Mouse (Mus musculus) left cerebral cortex, adult 6 months (tissue): ENCODE measurements around the gene Olfr1463. TPM values are rescaled to one million over a fixed set of nuclear protein-coding genes. Genes with fewer than 3 reads are reported as not detected.

Experiments used
- long read RNA-seq, 2 experiments: library from polyadenylated mRNA; unstranded; transcript quantifications; one replicate each; pipeline ENCODE4 v2.0.0; 2019 to 2020
- polyA plus RNA-seq: library from polyadenylated mRNA; unstranded; fragments of <200 nt; fragmentation: Nextera tagmentation; gene quantifications from 2 replicates; pipeline ENCODE4 v1.2.3, GENCODE M21; 2021

Olfr1463 gene
- not detected in 2 replicates for polyA plus RNA-seq
- long read RNA-seq, experiment 1: 0 reads
- long read RNA-seq, experiment 2: 0 reads

DNA sequence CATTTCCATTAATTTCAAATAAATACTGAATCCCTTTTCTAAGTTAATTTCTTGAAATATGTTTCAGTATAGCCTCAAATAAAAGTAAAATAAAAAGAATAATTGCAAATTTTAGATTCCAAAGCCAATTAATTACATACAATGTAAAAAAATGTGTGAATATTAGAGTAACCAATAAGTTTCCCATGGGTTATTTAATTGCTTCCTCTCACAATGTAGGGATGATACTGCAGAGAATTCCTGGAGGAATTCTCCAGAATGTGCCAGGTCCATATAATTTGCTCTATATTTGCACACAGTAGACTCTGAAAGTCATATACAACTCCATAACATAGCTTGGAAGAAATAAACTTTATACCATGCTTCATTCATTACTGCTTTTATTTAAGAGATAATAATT, at the start of gene Olfr1463:
Gene Olfr1463, plus strand, starts transcription at position 301 of the 400 bp plus-strand sequence.

DNA sequence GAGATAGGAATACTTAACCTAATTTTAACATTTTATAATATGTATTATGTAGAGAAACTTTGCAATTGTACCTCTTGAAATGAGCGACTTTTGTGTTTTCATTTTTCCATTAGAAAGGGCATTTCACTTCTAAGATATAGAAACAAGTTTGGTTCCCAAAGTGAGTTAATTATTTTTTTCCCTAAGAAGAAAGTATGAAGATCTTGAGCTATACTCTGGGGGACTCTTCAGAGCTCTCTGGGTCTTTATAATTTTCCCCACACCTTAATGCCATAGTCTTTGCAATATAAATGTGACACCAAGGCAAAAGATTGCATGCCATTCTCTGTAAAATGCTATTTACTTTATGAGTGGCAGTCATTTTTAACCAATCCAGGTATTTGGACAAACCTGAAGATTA, 45.7 kb upstream of the Olfr1463 start, which contains the start of gene Olfr1462:
Gene Olfr1462, plus strand, starts transcription at position 301 of the 400 bp plus-strand sequence.

Other genes with a start within 250 kb of the Olfr1463 start
- not detected in 2 replicates for gene Olfr1451, start 236.3 kb upstream of the Olfr1463 start, polyA plus RNA-seq
- not detected in 2 replicates for gene Olfr1453, start 203.0 kb upstream of the Olfr1463 start, polyA plus RNA-seq
- gene Olfr1454, start 170.7 kb upstream of the Olfr1463 start, polyA plus RNA-seq: not detected in 2 replicates
- not detected in 2 replicates for gene Olfr1457, start 133.4 kb upstream of the Olfr1463 start, polyA plus RNA-seq
- not detected in 2 replicates for gene Olfr1458, start 124.6 kb upstream of the Olfr1463 start, polyA plus RNA-seq
- not detected in 2 replicates for gene Olfr1459, start 81.8 kb upstream of the Olfr1463 start, polyA plus RNA-seq
- gene Olfr1461, start 68.3 kb upstream of the Olfr1463 start, polyA plus RNA-seq: not detected in 2 replicates
- not detected in 2 replicates for gene Olfr1462, start 45.6 kb upstream of the Olfr1463 start, polyA plus RNA-seq
- gene Olfr1465, start 84.2 kb downstream of the Olfr1463 start, polyA plus RNA-seq: not detected in 2 replicates
- not detected in 2 replicates for gene Olfr1466, start 107.5 kb downstream of the Olfr1463 start, polyA plus RNA-seq
- not detected in 2 replicates for gene Olfr1467, start 130.9 kb downstream of the Olfr1463 start, polyA plus RNA-seq
- not detected in 2 replicates for gene Olfr1469, start 176.5 kb downstream of the Olfr1463 start, polyA plus RNA-seq
- gene Olfr1471, start 212.1 kb downstream of the Olfr1463 start, polyA plus RNA-seq: not detected in 2 replicates
- not detected in 2 replicates for gene Olfr1472, start 224.8 kb downstream of the Olfr1463 start, polyA plus RNA-seq
- gene Olfr1474, start 238.2 kb downstream of the Olfr1463 start, polyA plus RNA-seq: not detected in 2 replicates
- gene Olfr1475, start 248.9 kb downstream of the Olfr1463 start, polyA plus RNA-seq: not detected in 2 replicates